ENCODE assay signal across 14 mouse cellular contexts in the genomic region with DNA sequence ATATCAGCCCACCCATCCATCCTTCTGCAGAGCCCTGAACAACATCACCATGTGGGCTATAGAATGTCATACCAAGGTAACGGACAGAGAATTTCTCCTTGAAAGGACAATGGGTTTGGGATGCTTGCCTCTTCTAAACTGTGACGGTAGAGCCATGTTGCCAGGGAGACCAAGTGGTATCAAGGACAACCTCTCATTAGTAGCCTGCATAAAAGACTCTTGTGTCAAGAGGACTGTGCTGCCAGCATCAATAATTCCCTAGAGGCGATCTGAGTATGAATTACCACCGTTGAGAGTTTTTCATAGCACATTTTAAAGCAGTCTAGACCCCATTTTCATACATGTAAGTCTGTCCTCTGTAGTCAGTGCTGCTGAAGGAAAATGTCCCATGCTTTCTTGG.
A peak's percentile ranks its signal among the peaks of the same experiment; 100 is the strongest.
DNase-seq lines count a peak whose midpoint lies in the region; ATAC-seq lines count a peak whose summit lies in the region.
"Had no signal": no experiment of that assay in that cellular context is flagged by ENCODE, and none has a peak within 500 bp of the region (broad histone marks: within the 10 kb centered on the region; RNA-seq: fewer than 3 reads in every experiment).

No protein-coding gene starts in this region.

- peak; percentile 45; the same call in 1 of the 2 replicates for ATAC-seq in neural tube, embryonic 11.5 days (ENCODE audit: insufficient read depth, low FRiP score, low TSS enrichment)
- 0 out of 2 replicates have a peak, but pooled peaks have one; percentile 58 for ATAC-seq in forebrain, embryonic 16.5 days

- no peak overlapping the region for H3K9ac ChIP-seq in neural tube, embryonic 11.5 days (ENCODE audit: low read length)
- H3K9ac ChIP-seq in forebrain, embryonic 16.5 days (replicated peaks; ENCODE audit: low read depth, low read length): no peak overlapping the region
- H3K9ac ChIP-seq: embryonic facial prominence, embryonic 13.5 days; kidney, embryonic 15.5 days; lung, embryonic 14.5 days had no signal

- no peaks in the 10 kb centered on the region for H3K4me1 ChIP-seq in neural tube, embryonic 11.5 days (ENCODE audit: control insufficient read depth, insufficient read depth, low read length)
- H3K4me1 ChIP-seq in forebrain, embryonic 16.5 days (replicated peaks; ENCODE audit: control insufficient read depth, insufficient read depth, low read length): peaks cover 4% of the 10 kb centered on the region
- H3K4me1 ChIP-seq: embryonic facial prominence, embryonic 13.5 days; kidney, embryonic 15.5 days had no signal

- H3K27me3 ChIP-seq in neural tube, embryonic 11.5 days (ENCODE audit: control insufficient read depth, insufficient read depth, low read length): no peaks in the 10 kb centered on the region
- no peaks in the 10 kb centered on the region for H3K27me3 ChIP-seq in forebrain, embryonic 16.5 days (replicated peaks; ENCODE audit: control insufficient read depth, insufficient read depth, low read length)
- H3K27me3 ChIP-seq: embryonic facial prominence, embryonic 13.5 days; kidney, embryonic 15.5 days had no signal

- no peaks in the 10 kb centered on the region for H3K36me3 ChIP-seq in neural tube, embryonic 11.5 days (ENCODE audit: control insufficient read depth, insufficient read depth, low read length)
- H3K36me3 ChIP-seq in forebrain, embryonic 16.5 days (ENCODE audit: control insufficient read depth, insufficient read depth): no peaks in the 10 kb centered on the region
- H3K36me3 ChIP-seq: embryonic facial prominence, embryonic 13.5 days; kidney, embryonic 15.5 days had no signal

- no peak overlapping the region for H3K27ac ChIP-seq in neural tube, embryonic 11.5 days (ENCODE audit: low read depth, low read length)
- H3K27ac ChIP-seq in forebrain, embryonic 16.5 days (ENCODE audit: low read length): no peak overlapping the region
- H3K27ac ChIP-seq: embryonic facial prominence, embryonic 13.5 days; kidney, embryonic 15.5 days; layer of hippocampus, adult 2 months had no signal

- 46% methylated on average over 4 of the region's 4 CpGs for WGBS in neural tube, embryonic 11.5 days
- WGBS in forebrain, embryonic 16.5 days: 10% methylated on average over 4 of the region's 4 CpGs

- H3K4me3 ChIP-seq in neural tube, embryonic 11.5 days (ENCODE audit: low read depth, low read length): no peak overlapping the region
- H3K4me3 ChIP-seq in forebrain, embryonic 16.5 days (replicated peaks; ENCODE audit: low read length): no peak overlapping the region
- H3K4me3 ChIP-seq: embryonic facial prominence, embryonic 13.5 days; kidney, embryonic 15.5 days; layer of hippocampus, adult 2 months had no signal

- DNase-seq in neural tube, embryonic 11.5 days (ENCODE audit: low spot score): peak; percentile 14
- no peak for DNase-seq in neural tube, embryonic 10.5 days (ENCODE audit: extremely low spot score, low spot score)
- peak; percentile 36 for DNase-seq in mesoderm, embryonic 11.5 days (ENCODE audit: low read depth, low spot score)
- peak; percentile 77 for DNase-seq in retina, postnatal 1 day
- DNase-seq in urinary bladder, adult 2 months (ENCODE audit: low spot score): no peak
- DNase-seq in adrenal gland, postnatal 10 days: no peak
- no peak for DNase-seq in right cerebral cortex, postnatal 4 days
- DNase-seq: cerebellum, postnatal 10 days; lung, embryonic 14.5 days; thymus, adult 18-20 months had no signal

- H3K9me3 ChIP-seq in neural tube, embryonic 11.5 days (ENCODE audit: control insufficient read depth, low read length): no peaks in the 10 kb centered on the region
- no peaks in the 10 kb centered on the region for H3K9me3 ChIP-seq in forebrain, embryonic 16.5 days (ENCODE audit: control insufficient read depth, low read length)
- H3K9me3 ChIP-seq: embryonic facial prominence, embryonic 13.5 days; kidney, embryonic 15.5 days had no signal

- H3K4me2 ChIP-seq in neural tube, embryonic 11.5 days (ENCODE audit: low read depth): no peak overlapping the region
- no peak overlapping the region for H3K4me2 ChIP-seq in forebrain, embryonic 16.5 days (ENCODE audit: low read length)
- H3K4me2 ChIP-seq: embryonic facial prominence, embryonic 13.5 days; kidney, embryonic 15.5 days; lung, embryonic 14.5 days had no signal

Comparison
In these comparisons a context has a peak if more than half of its experiments do, and no peak if none do; other contexts are left out.
1. DNase-seq: peak in neural tube, embryonic 11.5 days (single experiment), mesoderm, embryonic 11.5 days (single experiment) and retina, postnatal 1 day (single experiment); none in neural tube, embryonic 10.5 days (single experiment), urinary bladder, adult 2 months (single experiment), adrenal gland, postnatal 10 days (single experiment) and right cerebral cortex, postnatal 4 days (single experiment).